Mouse (Mus musculus): Measurements from ENCODE around the gene AC124108.1.

Gene AC124108.1

GRCm38 (mm10) chr1:132200562-132201510 is 9.6 kb downstream of the AC124108.1 start:
- 18% methylated on average over 11 of the region's 11 CpGs for WGBS

DNA sequence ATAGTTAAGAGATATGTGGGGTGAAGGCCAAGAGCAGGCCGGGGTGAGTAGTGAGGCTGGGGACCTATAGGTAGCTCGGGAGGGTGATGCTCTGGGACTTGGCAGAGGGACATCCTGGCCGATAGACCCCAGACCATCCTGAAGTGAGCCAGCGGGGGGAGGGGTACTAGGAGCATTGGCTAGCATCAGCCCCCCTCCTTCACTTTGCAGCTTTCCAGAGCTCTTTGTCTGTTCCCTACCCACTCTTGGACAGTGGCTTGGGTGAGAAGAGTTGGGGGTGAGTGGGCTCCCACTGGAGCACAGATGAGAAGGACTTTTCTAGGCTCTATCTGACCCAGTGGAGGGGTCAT is 10.2 kb downstream of the AC124108.1 start:
- 31% methylated on average over 4 of the region's 4 CpGs for WGBS

GRCm38 (mm10) chr1:132201936-132202335 is 10.7 kb downstream of the AC124108.1 start:
- WGBS, result 37% methylated on average over 2 of the region's 2 CpGs

GRCm38 (mm10) chr1:132202771-132203170 is 11.5 kb downstream of the AC124108.1 start:
- 48% methylated on average over 5 of the region's 5 CpGs for WGBS

GRCm38 (mm10) chr1:132205958-132206357 is 14.7 kb downstream of the AC124108.1 start:
- 79% methylated on average over 5 of the region's 5 CpGs for WGBS

DNA sequence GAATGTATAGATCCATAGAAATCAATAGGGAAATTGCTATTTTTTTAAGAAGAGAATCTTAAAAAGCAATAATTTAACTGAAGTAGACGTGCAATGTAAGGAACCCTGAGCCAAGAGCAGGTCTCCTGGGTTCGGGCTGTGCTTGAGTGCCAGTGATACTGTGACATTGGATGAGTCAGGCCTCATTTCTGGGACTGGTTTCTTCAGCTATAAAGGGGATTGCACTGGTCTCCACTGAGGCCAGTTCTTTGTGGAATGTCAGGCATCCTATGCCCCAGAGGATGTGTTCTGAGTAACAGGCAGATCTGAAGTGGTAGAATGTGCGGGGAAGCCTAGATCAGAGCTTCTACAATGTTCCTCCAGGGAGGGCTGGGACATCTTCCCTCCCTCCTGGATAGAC is 15.6 kb downstream of the AC124108.1 start:
- WGBS, result 91% methylated on average over 3 of the region's 3 CpGs

DNA sequence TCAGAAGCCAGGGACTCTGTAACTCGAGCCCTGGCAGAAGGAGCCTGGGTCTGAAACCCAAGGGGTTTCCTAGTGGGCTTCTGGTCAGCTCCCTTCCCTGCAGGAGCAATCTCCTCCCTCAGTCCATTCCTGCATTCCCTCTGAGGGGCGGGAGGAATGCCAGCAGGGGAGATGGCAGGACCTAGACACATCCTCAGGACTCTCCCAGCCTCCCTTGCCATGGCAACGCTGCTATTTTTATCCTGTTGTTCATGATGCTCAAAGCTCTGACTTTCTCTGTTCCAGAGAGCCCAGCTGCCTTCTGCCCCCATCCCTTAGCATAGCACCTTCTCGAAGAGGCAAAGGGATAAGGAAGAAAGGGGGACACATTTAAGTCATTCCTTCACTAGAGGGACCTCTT is 16.9 kb downstream of the AC124108.1 start:
- WGBS, result 12% methylated on average over 4 of the region's 4 CpGs

GRCm38 (mm10) chr1:132209400-132209799 is 18.1 kb downstream of the AC124108.1 start:
- WGBS, result 49% methylated on average over 10 of the region's 10 CpGs

- WGBS, result 39% methylated on average over 7 of the region's 7 CpGs
These were observed 19.7 kb downstream of the AC124108.1 start for GRCm38 (mm10) chr1:132210922-132211321.

DNA sequence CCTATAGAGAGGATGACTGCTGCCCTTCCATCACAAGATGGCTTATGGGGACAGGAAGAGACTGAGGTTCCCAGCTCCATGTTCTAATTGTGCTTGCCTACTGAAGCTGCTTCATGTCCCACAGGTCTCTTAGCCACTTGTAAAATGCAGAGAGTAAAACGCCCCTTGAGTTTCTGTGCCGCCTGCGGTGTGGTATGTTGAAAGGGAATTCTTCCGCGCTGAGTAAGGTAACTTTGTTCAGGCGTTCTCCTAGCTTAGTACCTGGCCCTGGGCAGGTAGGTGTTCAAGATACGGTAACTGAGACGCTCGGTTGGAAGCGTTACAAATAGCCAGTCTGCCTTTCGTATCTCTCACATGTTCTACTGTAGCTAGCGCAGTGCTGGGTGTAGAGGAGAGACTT is 20.4 kb downstream of the AC124108.1 start:
- WGBS, result 37% methylated on average over 12 of the region's 12 CpGs

DNA sequence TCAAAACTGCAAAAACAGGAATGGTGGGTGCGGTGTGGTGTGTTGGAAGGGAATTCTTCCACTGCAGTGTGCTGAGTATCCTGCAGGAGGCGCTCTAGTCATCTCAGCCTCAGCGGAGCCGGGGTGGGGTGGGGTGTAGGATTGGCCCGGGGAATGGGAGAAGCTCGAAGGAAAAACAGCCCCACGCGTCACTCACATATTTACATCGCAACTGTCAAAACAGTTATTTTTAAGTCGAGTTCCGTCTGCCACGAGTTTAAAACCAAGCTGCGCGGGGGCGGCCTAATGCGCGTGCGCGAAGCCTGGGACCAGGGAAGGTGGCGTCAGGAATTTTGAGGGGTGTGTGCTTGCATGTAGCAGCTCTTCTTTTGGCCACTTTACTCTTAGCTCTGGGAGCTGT is 21.0 kb downstream of the AC124108.1 start:
- WGBS, result 3% methylated on average over 20 of the region's 20 CpGs

DNA sequence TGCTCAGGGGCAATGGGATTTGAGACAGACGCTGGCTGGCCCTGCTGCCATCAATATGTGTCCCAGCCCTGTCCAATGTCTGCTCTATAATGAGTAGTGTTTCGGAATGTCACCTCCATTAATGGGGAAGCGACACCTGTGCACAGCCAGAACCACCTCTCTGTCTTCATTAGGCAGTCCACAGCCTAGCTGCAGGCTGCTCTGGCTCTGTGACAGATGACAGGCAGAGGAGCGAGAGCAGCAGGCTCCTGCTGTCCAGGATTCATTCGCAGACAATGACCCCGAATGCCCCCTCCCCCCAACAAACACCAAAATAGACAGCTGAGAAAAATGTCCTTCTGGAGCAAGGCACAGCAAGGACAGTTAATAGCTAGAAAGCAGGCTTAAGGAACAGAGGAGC is 21.8 kb downstream of the AC124108.1 start:
- 52% methylated on average over 6 of the region's 6 CpGs for WGBS

- 77% methylated on average over 3 of the region's 3 CpGs for WGBS
These were observed 25.0 kb downstream of the AC124108.1 start for GRCm38 (mm10) chr1:132216276-132216675.

DNA sequence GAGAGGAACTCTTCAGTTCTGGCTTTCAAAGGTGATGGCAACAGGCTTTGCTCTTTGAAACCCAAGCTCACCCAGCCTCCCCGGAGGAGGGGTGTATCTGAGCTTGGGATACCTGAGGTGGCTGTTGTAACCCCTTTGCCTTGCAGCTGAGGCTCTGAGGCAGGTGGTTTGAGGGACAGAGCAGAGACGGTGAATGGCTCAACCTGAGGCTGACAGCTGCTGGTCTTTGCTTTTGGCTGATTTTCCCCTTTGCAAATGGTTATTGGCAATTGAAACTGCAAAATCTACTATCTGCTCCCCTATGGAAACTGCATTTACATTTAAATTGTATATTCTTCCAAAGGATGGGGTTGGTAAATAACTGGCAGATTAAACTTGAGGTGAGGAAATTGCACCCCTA is 30.4 kb downstream of the AC124108.1 start:
- 68% methylated on average over 2 of the region's 2 CpGs for WGBS

GRCm38 (mm10) chr1:132222166-132222565 is 30.9 kb downstream of the AC124108.1 start:
- WGBS, result 16% methylated on average over 6 of the region's 6 CpGs

DNA sequence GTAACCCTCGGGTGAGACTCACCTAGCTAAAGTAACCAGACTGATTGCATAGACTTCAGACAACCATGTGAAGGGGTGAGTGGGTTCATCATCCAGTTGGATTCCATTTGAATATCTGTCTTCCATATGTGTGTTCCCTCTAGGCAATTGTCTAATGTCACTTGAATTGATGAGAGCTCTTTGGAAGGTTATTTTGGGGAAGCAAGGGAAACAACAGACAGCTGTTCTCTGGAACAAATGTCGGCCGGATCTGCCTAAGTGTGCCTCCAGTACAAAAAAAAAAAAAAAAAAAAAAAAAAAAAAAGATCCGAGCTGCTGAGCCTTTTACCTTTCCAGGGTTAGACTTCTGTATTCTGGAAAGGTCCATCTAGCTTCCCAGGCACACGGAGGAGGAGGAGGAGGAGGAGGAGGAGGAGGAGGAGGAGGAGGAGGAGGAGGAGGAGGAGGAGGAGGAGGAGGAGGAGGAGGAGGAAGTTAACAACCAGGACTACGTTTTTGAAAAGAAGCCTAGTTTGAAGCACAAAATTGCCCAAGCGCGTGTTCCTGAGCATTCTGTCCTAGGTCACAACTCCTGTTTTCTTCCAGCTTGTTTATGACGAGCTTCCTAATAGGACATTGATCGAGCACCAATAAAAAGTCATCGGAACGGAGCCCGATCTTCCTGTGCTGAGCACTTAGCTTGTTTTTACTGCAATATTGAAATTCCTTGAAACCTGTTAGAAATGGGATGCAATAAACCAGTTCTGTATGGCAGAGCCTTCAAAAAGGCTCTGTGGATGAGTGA is 35.2 kb downstream of the AC124108.1 start:
- WGBS, result 76% methylated on average over 12 of the region's 13 CpGs

GRCm38 (mm10) chr1:132229667-132230066 is 38.4 kb downstream of the AC124108.1 start, which contains the start of gene Gm10188:
TSS of gene Gm10188 (minus strand) at chr1:132229767.
- WGBS, result 94% methylated on average over 3 of the region's 3 CpGs

GRCm38 (mm10) chr1:132231470-132232274 is 40.4 kb downstream of the AC124108.1 start:
- 63% methylated on average over 7 of the region's 7 CpGs for WGBS

GRCm38 (mm10) chr1:132233566-132233965 is 42.3 kb downstream of the AC124108.1 start:
- 34% methylated on average over 12 of the region's 12 CpGs for WGBS

DNA sequence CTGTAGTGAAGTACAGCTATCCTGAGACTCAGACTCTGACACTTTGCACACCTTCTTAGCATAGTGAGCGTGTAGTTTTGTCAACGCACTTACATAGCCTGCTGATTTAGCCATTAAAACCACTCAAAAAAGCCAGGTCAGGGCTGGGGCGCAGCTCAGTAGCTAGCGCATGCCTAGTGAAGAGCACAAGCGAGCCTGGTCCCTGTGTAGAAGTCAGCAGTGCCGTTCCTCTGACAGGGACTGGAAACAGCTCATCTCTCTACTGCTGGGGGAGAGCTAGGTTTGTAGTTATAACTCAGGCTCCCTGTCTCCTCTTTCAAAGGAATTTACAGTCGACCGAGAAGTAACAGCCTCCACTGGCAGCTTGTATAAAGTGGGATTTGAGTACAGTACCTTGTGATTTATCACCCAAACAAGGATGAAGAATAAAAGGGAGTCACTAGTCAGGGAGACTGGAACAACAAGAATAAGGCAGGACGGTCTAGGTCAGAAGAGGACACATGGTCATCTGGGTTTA is 43.6 kb downstream of the AC124108.1 start:
- WGBS, result 86% methylated on average over 9 of the region's 9 CpGs

DNA sequence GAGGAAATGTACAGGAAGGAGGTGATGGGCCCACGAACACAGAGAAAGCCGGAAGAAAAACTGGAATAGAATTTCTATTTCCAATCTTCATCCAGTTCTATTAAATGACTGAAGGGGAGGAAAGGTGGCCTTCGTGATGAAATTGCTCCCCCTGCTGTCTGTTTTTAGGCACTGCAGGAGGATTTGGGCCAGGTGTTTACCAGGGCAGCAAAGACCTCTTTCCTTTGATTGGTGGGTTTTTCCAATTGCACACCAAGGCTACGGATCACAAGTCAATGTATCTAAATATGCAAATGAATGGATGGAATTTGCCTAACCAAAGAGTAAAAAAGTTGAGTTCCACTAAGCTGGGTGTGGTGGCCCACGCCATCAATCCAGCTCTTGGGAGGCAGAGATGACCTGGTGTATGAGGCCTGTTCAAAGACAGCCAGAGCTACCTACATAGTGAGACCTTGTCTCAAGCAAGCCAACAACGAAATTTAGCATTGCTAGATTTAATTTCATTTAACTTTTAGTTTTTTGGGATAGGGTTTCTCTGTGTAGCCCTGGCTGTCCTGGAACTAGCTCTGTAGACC is 46.4 kb downstream of the AC124108.1 start:
- WGBS, result 30% methylated on average over 6 of the region's 6 CpGs

Measured in cerebral cortex, adult 2 months (tissue).